Mouse (Mus musculus) forebrain, postnatal 0 days (tissue): ENCODE measurements around the gene Cd207. TPM values are rescaled to one million over a fixed set of nuclear protein-coding genes. Genes with fewer than 3 reads are reported as not detected.

Source experiments
- ATAC-seq: fragments of 200-750 bp; cut with Nextera tagmentation; 2 replicates; pipeline ENCODE4 v1.8.0; 2017; ENCODE audit warnings: mild to moderate bottlenecking, moderate library complexity
- DNase-seq: peaks from one replicate; pipeline ENCODE4 v3.0.0-alpha.2; 2015
- H3K27ac ChIP-seq: fragments of 300-500 bp; sonication (generic); 2 replicates; pipeline ENCODE4 v1.5.1; 2014; ENCODE audit warnings: low read depth, mild to moderate bottlenecking, antibody characterized with exemption, low read length, moderate library complexity, mixed read lengths
- H3K27me3 ChIP-seq: fragments of 300-500 bp; sonication (generic); 2 replicates; pipeline ENCODE4 v1.6.1; 2014; ENCODE audit warnings: mild to moderate bottlenecking, low read length, mixed read lengths; ENCODE audit not compliant: insufficient read depth
- H3K36me3 ChIP-seq: fragments of 300-500 bp; sonication (generic); 2 replicates; pipeline ENCODE4 v1.6.1; 2014; ENCODE audit warnings: mild to moderate bottlenecking, moderate library complexity; ENCODE audit not compliant: insufficient read depth
- H3K4me1 ChIP-seq: fragments of 300-500 bp; sonication (generic); 2 replicates; pipeline ENCODE4 v1.6.1; 2014; ENCODE audit warnings: antibody characterized with exemption; ENCODE audit not compliant: insufficient read depth
- H3K4me2 ChIP-seq: fragments of 300-500 bp; sonication (generic); 2 replicates; pipeline ENCODE4 v1.6.1; 2014; ENCODE audit warnings: low read depth, mild to moderate bottlenecking, moderate library complexity
- H3K4me3 ChIP-seq: fragments of 300-500 bp; sonication (generic); 2 replicates; pipeline ENCODE4 v1.5.1; 2014; ENCODE audit warnings: low read depth, low read length, mixed read lengths
- H3K9ac ChIP-seq: fragments of 300-500 bp; sonication (generic); 2 replicates; pipeline ENCODE4 v1.6.1; 2014; ENCODE audit warnings: mild to moderate bottlenecking
- H3K9me3 ChIP-seq: fragments of 300-500 bp; sonication (generic); 2 replicates; pipeline ENCODE4 v1.6.1; 2016; ENCODE audit warnings: low read length
- CTCF ChIP-seq: sonication (generic); IDR thresholded peaks from 2 replicates; pipeline ENCODE4 v1.5.1; 2016; ENCODE audit warnings: antibody characterized with exemption, control low read depth, low read depth
- WGBS: fragments of 180-500 bp; shearing (Covaris S2); extraction: QIAGEN DNeasy Blood & Tissue Kit; methylation state at CpG from one replicate; pipeline ENCODE4 v1.1.7; 2014; 5-methylcytosine and 5-hydroxymethylcytosine counted together
- polyA plus RNA-seq: library from polyadenylated mRNA; unstranded; fragments of >200 nt; fragmentation: Nextera tagmentation; extraction: Ambion mirVana; gene quantifications from 2 replicates; pipeline ENCODE4 v1.2.1, GENCODE M21; 2015
- total RNA-seq: library from RNA; depleted of rRNA; stranded (reverse); fragments of >200 nt; gene quantifications from 2 replicates; pipeline ENCODE4 v1.2.3, GENCODE M21; 2014; rRNA removed

Cd207 gene
- total RNA-seq: not detected in 2 replicates
- not detected in 2 replicates for polyA plus RNA-seq

DNA sequence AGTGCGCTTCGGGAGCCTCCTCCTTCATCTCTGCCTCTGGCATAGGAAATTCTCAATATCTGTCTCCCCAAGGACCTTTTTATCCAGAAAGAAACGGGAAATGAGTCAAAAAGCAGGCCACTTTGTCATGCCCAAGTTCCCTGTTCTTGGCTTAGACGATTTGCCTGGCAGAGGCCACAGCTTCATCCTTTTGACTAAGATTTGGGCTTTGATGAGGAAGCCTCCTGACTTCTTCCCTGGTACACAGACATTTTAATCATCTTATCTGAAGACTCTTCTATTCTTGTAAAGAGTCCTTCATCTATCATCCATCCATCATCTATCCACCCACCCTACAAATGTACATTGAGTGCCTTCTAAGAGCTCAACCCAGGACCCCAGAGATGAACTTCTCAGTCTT is at the start of gene Cd207:
Cd207 (minus strand) TSS at position 101 of the 400 bp plus-strand sequence.
- DNase-seq (no peak), ATAC-seq (no peak)
- 68% methylated on average over 4 of the region's 4 CpGs for WGBS
- no peak within 1 kb of the TSS for H3K4me3 ChIP-seq
- H3K36me3 ChIP-seq: no peaks in the 10 kb centered on the region
- no peaks in the 10 kb centered on the region for H3K4me1 ChIP-seq
- H3K27ac ChIP-seq: no peak within 1 kb of the TSS
- no peaks in the 10 kb centered on the region; the same call in 1 of the 2 replicates for H3K27me3 ChIP-seq
- no peaks in the 10 kb centered on the region for H3K9me3 ChIP-seq
- H3K9ac ChIP-seq: no peak within 1 kb of the TSS
- H3K4me2 ChIP-seq: no peak within 1 kb of the TSS
- no peak for TF ChIP-seq CTCF

DNA sequence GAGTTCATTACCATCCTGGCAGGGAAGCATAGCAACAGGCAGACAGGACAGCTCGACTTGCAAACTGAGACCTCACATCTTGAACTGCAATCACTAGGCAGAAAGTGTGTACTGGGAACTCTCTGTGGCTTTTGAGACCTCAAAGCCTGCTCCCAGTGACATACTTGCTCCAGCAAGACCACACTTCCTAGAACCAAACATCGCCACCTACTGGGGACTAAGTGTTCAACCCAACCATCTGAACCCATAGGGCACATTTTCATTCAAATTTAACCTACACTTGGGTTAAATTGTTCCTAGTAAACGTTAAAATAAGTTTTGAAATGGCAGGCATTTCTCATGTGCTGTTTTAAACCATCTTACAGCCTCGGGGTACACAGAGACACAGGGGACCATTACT is 49.5 kb upstream of the Cd207 start:
- no peak overlapping the region for H3K9ac ChIP-seq
- WGBS: 41% methylated on average over 4 of the region's 4 CpGs
- H3K27ac ChIP-seq: no peak overlapping the region
- H3K36me3 ChIP-seq: no peaks in the 10 kb centered on the region
- H3K4me1 ChIP-seq: no peaks in the 10 kb centered on the region
- ATAC-seq: no peak
- TF ChIP-seq CTCF: peak; percentile 26; the same call in 1 of the 2 replicates
- H3K27me3 ChIP-seq: peaks cover 15% of the 10 kb centered on the region
- DNase-seq: no peak
- no peak overlapping the region for H3K4me2 ChIP-seq
- H3K4me3 ChIP-seq: no peak overlapping the region
- H3K9me3 ChIP-seq: no peaks in the 10 kb centered on the region

DNA sequence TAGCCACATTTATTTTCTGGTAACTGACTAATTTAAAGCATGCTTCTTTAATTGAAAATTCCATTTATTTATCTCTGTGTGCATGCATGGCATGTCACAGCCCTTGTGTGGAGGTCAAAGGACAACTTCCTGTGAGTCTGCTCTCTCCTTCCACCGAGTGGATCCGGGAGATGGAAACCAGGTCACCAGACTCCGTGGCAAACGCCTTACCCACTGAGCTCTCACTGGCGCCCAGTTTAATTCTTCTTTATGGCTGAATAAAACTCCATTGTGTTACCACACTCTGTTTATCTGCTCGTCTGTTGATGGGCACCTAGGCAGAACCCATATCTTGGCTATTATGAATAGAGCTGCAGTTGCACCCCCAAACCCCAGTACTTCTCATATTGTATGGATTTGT is 44.9 kb upstream of the Cd207 start:
- H3K4me2 ChIP-seq: no peak overlapping the region
- no peak for DNase-seq
- no peak overlapping the region for H3K4me3 ChIP-seq
- H3K4me1 ChIP-seq: no peaks in the 10 kb centered on the region
- no peak for ATAC-seq
- no peak overlapping the region for H3K9ac ChIP-seq
- TF ChIP-seq CTCF: no peak
- WGBS: 22% methylated on average over 6 of the region's 6 CpGs
- H3K36me3 ChIP-seq: no peaks in the 10 kb centered on the region
- no peak overlapping the region for H3K27ac ChIP-seq
- H3K27me3 ChIP-seq: peaks cover 60% of the 10 kb centered on the region
- H3K9me3 ChIP-seq: no peaks in the 10 kb centered on the region

DNA sequence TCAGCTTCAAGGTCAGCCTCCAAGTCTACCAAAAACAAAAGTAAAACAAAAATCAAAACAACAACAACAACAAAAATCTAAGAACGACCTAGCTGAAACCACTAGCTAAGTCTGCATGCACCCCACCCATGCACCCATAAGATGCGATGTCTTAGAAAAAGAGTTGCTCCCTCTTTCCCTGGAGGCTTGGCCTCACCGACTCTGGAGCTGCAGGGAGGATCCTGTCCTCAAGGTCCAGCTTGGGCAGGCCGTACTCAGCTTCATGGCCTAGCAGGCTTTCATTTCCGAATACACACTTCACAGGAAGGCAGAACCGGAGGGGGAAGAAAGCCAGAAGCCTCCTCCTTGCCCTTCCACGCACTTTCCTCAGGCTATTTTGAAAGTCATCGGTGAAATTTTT is 39.4 kb upstream of the Cd207 start:
- Histone ChIP-seq H3K27ac (no peak overlapping the region), H3K4me2 (no peak overlapping the region), H3K9me3 (no peaks in the 10 kb centered on the region), H3K27me3 (peaks cover 95% of the 10 kb centered on the region), H3K9ac (no peak overlapping the region), H3K36me3 (no peaks in the 10 kb centered on the region), H3K4me1 (no peaks in the 10 kb centered on the region), H3K4me3 (no peak overlapping the region)
- WGBS: 3% methylated on average over 8 of the region's 8 CpGs
- TF ChIP-seq CTCF: no peak
- no peak for DNase-seq
- no peak for ATAC-seq

DNA sequence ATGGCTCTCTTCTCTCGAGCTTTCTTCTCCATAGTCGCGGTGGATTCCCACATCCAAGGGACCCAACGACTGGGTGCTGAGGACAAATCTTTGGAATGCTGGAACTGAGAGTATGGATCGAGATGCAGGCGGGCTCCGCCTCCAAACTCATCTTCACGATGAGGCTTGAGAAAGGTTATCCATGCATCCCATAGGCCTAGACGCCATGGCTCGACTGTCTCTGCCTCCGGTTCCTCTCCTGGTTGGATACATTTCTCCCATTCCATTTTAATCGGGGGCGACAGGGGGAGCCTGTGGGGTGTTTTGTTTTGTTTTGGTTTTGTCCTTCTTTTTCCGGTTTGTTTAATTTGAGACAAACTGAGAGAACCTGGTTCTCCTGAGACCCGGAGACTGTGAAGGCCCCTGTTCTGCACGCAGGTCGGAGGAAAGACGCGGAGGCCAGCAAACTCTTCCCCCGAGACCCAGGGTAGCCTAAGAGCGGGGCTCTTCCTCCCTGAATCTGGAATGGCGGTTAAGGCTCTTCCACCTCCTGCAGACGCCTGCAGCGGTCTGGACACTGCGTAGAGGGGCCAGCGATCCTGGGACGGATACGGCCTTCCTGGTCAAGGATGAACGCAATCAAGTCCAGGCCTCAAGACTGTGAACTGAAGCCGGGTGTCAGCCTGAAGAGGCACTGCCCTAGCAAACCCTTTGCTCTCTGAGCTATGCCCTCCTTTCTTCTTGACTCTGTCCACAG is 38.0 kb upstream of the Cd207 start:
- WGBS: 3% methylated on average over 30 of the region's 30 CpGs
- DNase-seq (peak; percentile 56), ATAC-seq (no peak)
- H3K4me3 ChIP-seq: no peak overlapping the region
- no peaks in the 10 kb centered on the region for H3K36me3 ChIP-seq
- H3K27me3 ChIP-seq: peaks cover 95% of the 10 kb centered on the region
- H3K9me3 ChIP-seq: no peaks in the 10 kb centered on the region
- no peak overlapping the region for H3K9ac ChIP-seq
- TF ChIP-seq CTCF: no peak
- H3K4me1 ChIP-seq: peaks cover 9% of the 10 kb centered on the region
- no peak overlapping the region for H3K4me2 ChIP-seq
- no peak overlapping the region for H3K27ac ChIP-seq

DNA sequence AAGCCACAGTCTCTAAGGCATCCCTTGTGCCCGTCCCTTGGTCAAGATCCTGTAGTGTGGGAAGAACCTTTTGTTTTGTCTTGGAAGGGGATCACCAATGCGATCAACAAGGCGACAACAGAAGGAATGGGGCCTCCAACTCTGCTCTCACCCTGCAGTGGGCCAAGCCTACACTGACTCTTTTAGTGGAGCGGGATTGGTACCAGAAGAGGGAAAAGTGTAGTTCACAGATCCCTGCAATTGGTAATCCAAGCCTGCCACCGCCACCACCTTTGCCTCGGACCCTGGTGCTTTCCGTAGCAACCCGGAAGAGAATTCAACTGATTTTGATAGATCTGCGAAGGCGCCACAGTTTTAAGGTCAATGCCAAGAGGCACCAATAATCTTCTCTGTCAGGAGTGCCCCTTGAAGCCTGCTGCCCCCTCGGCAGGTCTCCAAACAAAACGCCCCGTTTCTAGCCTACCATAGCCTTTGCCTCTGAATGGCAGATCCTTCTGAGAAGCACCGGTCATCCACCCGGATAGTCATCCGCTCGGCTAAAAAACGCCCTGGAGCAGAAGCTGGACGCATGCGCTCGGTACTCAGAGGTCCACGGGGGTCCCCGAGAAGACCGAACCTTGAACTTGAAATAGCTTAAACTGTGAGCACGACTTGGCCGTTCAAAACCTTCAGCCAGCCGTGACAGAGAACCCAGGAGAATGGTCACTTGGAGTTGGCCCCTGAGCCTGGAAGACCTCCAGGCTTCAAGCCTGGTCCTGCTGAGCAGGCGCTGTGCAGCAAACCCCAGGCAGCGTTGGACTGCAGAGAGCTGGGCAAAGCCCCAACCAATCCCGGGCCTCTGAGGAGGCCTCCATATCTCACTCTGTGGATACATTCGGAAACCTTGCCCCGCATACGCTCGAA is 36.8 kb upstream of the Cd207 start:
- Histone ChIP-seq H3K9me3 (no peaks in the 10 kb centered on the region), H3K4me1 (peaks cover 9% of the 10 kb centered on the region), H3K4me3 (no peak overlapping the region), H3K27me3 (peaks cover 95% of the 10 kb centered on the region), H3K36me3 (no peaks in the 10 kb centered on the region), H3K9ac (no peak overlapping the region), H3K27ac (no peak overlapping the region), H3K4me2 (no peak overlapping the region)
- WGBS: 2% methylated on average over 34 of the region's 34 CpGs
- DNase-seq: peak; percentile 52
- no peak for TF ChIP-seq CTCF
- no peak for ATAC-seq
